Mouse (Mus musculus) MEL (cell line): ENCODE data around the gene Tvp23a. TPM values are rescaled to one million over a fixed set of nuclear protein-coding genes. Genes with fewer than 3 reads are reported as not detected.

ENCODE experiments used
- DNase-seq: peaks from one replicate; pipeline ENCODE4 v3.0.0; 2011; ENCODE audit warnings: low read depth, low spot score
- H3K27ac ChIP-seq: 2 replicates; pipeline ENCODE4 v1.5.1; 2012; ENCODE audit warnings: low read depth, mild to moderate bottlenecking, control low read depth, low read length, moderate library complexity; ENCODE audit not compliant: control insufficient read depth
- H3K27me3 ChIP-seq, 2 experiments: fragments of 150-350 bp in 1 of 2; sonication (generic) in 1 of 2; 2 replicates each; pipeline ENCODE4 v1.6.1; 2012; ENCODE audit warnings: low read length in 2 of 2, mild to moderate bottlenecking in 2 of 2, improper control_type of control experiment in 1 of 2, moderate library complexity in 1 of 2; ENCODE audit not compliant: insufficient read depth in 2 of 2, control insufficient read depth in 1 of 2
- H3K36me3 ChIP-seq, 2 experiments: 2 replicates each; pipeline ENCODE4 v1.6.1; 2012 to 2014; ENCODE audit warnings: low read length in 2 of 2, improper control_type of control experiment in 1 of 2, inconsistent platforms in 1 of 2, mild to moderate bottlenecking in 1 of 2; ENCODE audit not compliant: insufficient read depth in 2 of 2, control insufficient read depth in 1 of 2
- H3K4me1 ChIP-seq, 2 experiments: fragments of 150-350 bp in 1 of 2; sonication (generic) in 1 of 2; 2 replicates each; pipeline ENCODE4 v1.6.1; 2012; ENCODE audit warnings: low read length in 2 of 2, improper control_type of control experiment in 1 of 2, mild to moderate bottlenecking in 1 of 2; ENCODE audit not compliant: insufficient read depth in 2 of 2, control insufficient read depth in 1 of 2
- H3K4me3 ChIP-seq, 2 experiments: fragments of 150-350 bp in 1 of 2; sonication (generic) in 1 of 2; 2 replicates each; pipeline ENCODE4 v1.5.1; 2012; ENCODE audit warnings: low read depth in 2 of 2, low read length in 2 of 2, mild to moderate bottlenecking in 2 of 2, moderate library complexity in 2 of 2, control low read depth in 1 of 2, improper control_type of control experiment in 1 of 2; ENCODE audit not compliant: control insufficient read depth in 1 of 2, insufficient read depth in 1 of 2
- H3K79me2 ChIP-seq: 2 replicates; pipeline ENCODE4 v1.6.1; 2012; ENCODE audit warnings: mild to moderate bottlenecking, low read length, moderate library complexity; ENCODE audit not compliant: control insufficient read depth, poor library complexity, insufficient read depth
- H3K9ac ChIP-seq: 2 replicates; pipeline ENCODE4 v1.6.1; 2012; ENCODE audit warnings: low read depth, mild to moderate bottlenecking, control low read depth, low read length, moderate library complexity; ENCODE audit not compliant: control insufficient read depth, poor library complexity, severe bottlenecking
- H3K9me3 ChIP-seq: fragments of 150-350 bp; sonication (generic); replicated peaks from 2 replicates; pipeline ENCODE4 v1.6.1; 2012; ENCODE audit warnings: mild to moderate bottlenecking, low read length, improper control_type of control experiment, moderate library complexity; ENCODE audit not compliant: insufficient read depth
- CHD1 ChIP-seq: IDR thresholded peaks from 2 replicates; pipeline ENCODE4 v1.6.1; 2012; ENCODE audit warnings: low read depth, mild to moderate bottlenecking, inconsistent platforms, low read length, improper control_type of control experiment
- CHD2 ChIP-seq: IDR thresholded peaks from 2 replicates; pipeline ENCODE4 v1.6.1; 2011; ENCODE audit warnings: low read length, improper control_type of control experiment
- CTCF ChIP-seq, 3 experiments: IDR thresholded peaks in 2 of 3; conservative IDR thresholded peaks in 1 of 3; 2 replicates each; pipeline ENCODE4 v1.5.1; 2011 to 2012; ENCODE audit warnings: low read length in 3 of 3, low read depth in 2 of 3, mild to moderate bottlenecking in 2 of 3, improper control_type of control experiment in 1 of 3, inconsistent platforms in 1 of 3, mixed read lengths in 1 of 3, moderate library complexity in 1 of 3; ENCODE audit not compliant: control insufficient read depth in 1 of 3, insufficient read depth in 1 of 3, poor library complexity in 1 of 3, severe bottlenecking in 1 of 3
- E2F4 ChIP-seq: IDR thresholded peaks from 2 replicates; pipeline ENCODE4 v1.6.1; 2011; ENCODE audit warnings: low read depth, low read length, improper control_type of control experiment, borderline replicate concordance
- ELF1 ChIP-seq: IDR thresholded peaks from 2 replicates; pipeline ENCODE4 v1.6.1; 2014; ENCODE audit warnings: low read depth, mild to moderate bottlenecking, inconsistent platforms, low read length, improper control_type of control experiment, moderate library complexity
- GABPA ChIP-seq: IDR thresholded peaks from 2 replicates; pipeline ENCODE4 v1.6.1; 2012; ENCODE audit warnings: low read depth, mild to moderate bottlenecking, inconsistent platforms, low read length, improper control_type of control experiment, moderate library complexity
- GATA1 ChIP-seq: IDR thresholded peaks from 2 replicates; pipeline ENCODE4 v1.6.1; 2011; ENCODE audit warnings: low read depth, low read length, improper control_type of control experiment
- KAT2A ChIP-seq: conservative IDR thresholded peaks from 2 replicates; pipeline ENCODE4 v1.6.1; 2012; ENCODE audit warnings: low read depth, low read length, improper control_type of control experiment, inconsistent platforms
- MAFK ChIP-seq: IDR thresholded peaks from 2 replicates; pipeline ENCODE4 v1.6.1; 2011; ENCODE audit warnings: low read depth, mild to moderate bottlenecking, low read length, improper control_type of control experiment, borderline replicate concordance
- MAZ ChIP-seq: IDR thresholded peaks from 2 replicates; pipeline ENCODE4 v1.6.1; 2012; ENCODE audit warnings: low read depth, mild to moderate bottlenecking, inconsistent platforms, low read length, improper control_type of control experiment
- MEF2A ChIP-seq: IDR thresholded peaks from 2 replicates; pipeline ENCODE4 v1.6.1; 2014; ENCODE audit warnings: low read depth, mild to moderate bottlenecking, inconsistent platforms, low read length, improper control_type of control experiment; ENCODE audit not compliant: poor library complexity, insufficient replicate concordance, severe bottlenecking; ENCODE audit errors: extremely low read depth
- MXI1 ChIP-seq: IDR thresholded peaks from 2 replicates; pipeline ENCODE4 v1.6.1; 2011; ENCODE audit warnings: mild to moderate bottlenecking, low read depth, low read length, improper control_type of control experiment
- POLR2AphosphoS5 ChIP-seq: IDR thresholded peaks from 2 replicates; pipeline ENCODE4 v1.6.1; 2012; ENCODE audit warnings: low read depth, borderline replicate concordance, mild to moderate bottlenecking, inconsistent platforms, low read length, moderate library complexity, mixed read lengths
- RAD21 ChIP-seq: IDR thresholded peaks from 2 replicates; pipeline ENCODE4 v1.6.1; 2011; ENCODE audit warnings: mild to moderate bottlenecking, low read depth, low read length, improper control_type of control experiment
- TAL1 ChIP-seq: IDR thresholded peaks from 2 replicates; pipeline ENCODE4 v1.6.1; 2012; ENCODE audit warnings: mild to moderate bottlenecking, inconsistent platforms, low read length, moderate library complexity, mixed read lengths
- TCF12 ChIP-seq: IDR thresholded peaks from 2 replicates; pipeline ENCODE4 v1.6.1; 2014; ENCODE audit warnings: low read depth, mild to moderate bottlenecking, inconsistent platforms, low read length, improper control_type of control experiment, moderate library complexity
- USF1 ChIP-seq: IDR thresholded peaks from 2 replicates; pipeline ENCODE4 v1.6.1; 2014; ENCODE audit warnings: low read depth, mild to moderate bottlenecking, inconsistent platforms, low read length, improper control_type of control experiment, moderate library complexity
- ZC3H11A ChIP-seq: IDR thresholded peaks from 2 replicates; pipeline ENCODE4 v1.6.1; 2012; ENCODE audit warnings: low read depth, mild to moderate bottlenecking, inconsistent platforms, low read length, improper control_type of control experiment
- ZMIZ1 ChIP-seq: IDR thresholded peaks from 2 replicates; pipeline ENCODE4 v1.6.1; 2012; ENCODE audit warnings: low read depth, mild to moderate bottlenecking, inconsistent platforms, low read length, improper control_type of control experiment, moderate library complexity
- ZNF384 ChIP-seq: IDR thresholded peaks from 2 replicates; pipeline ENCODE4 v1.6.1; 2012; ENCODE audit warnings: low read depth, mild to moderate bottlenecking, inconsistent platforms, low read length, improper control_type of control experiment
- polyA plus RNA-seq, 2 experiments: library from polyadenylated mRNA; stranded (reverse) in 1 of 2; unstranded in 1 of 2; fragments of >175 nt in 1 of 2; fragments of >200 nt in 1 of 2; gene quantifications; 2 replicates each; pipeline versions ENCODE4 v1.2.1 to v1.2.4; 2012; ENCODE audit warnings: low replicate concordance in 2 of 2, low read depth in 1 of 2; ENCODE audit not compliant: insufficient read length in 2 of 2, insufficient read depth in 1 of 2, missing spikeins in 1 of 2
- total RNA-seq: library from RNA; depleted of rRNA; stranded (reverse); fragments of 300-350 nt; gene quantifications from 2 replicates; pipeline ENCODE4 v1.2.3, GENCODE M21; 2012

The Tvp23a gene
- total and polyA plus RNA-seq, 3 experiments: 0.31 to 0.81 TPM; not detected in 1

- no peaks in the 10 kb centered on the region for H3K79me2 ChIP-seq
- H3K9me3 ChIP-seq: no peaks in the 10 kb centered on the region
- H3K9ac ChIP-seq: no peak overlapping the region
- TF ChIP-seq POLR2AphosphoS5 (no peak), MAZ (no peak), ZMIZ1 (no peak)
- H3K4me3 ChIP-seq: no peak overlapping the region
- H3K27me3 ChIP-seq: no peaks in the 10 kb centered on the region; a peak in 1 of 4 replicates
- DNase-seq: no peak
- H3K27ac ChIP-seq: no peak overlapping the region
- no peaks in the 10 kb centered on the region for H3K36me3 ChIP-seq
- no peaks in the 10 kb centered on the region for H3K4me1 ChIP-seq
Measured at GRCm38 (mm10) chr16:10488769-10489481, 41.8 kb upstream of the Tvp23a start.

- no peaks in the 10 kb centered on the region for H3K9me3 ChIP-seq
- DNase-seq: no peak
- no peak overlapping the region for H3K9ac ChIP-seq
- TF ChIP-seq ZMIZ1 (no peak), CHD2 (no peak), CHD1 (no peak), GATA1 (no peak), MXI1 (no peak), ELF1 (no peak), RAD21 (no peak), ZNF384 (no peak), CTCF (IDR thresholded peaks at IDR 0.05 in 2 of 3, conservative IDR thresholded peaks at IDR 0.05 in 1 of 3; ENCODE audit: control insufficient read depth in 1 of 3, insufficient read depth in 1 of 3, low read depth in 2 of 3, low read length in 3 of 3, poor library complexity in 1 of 3, severe bottlenecking in 1 of 3) (no peak), KAT2A (no peak), E2F4 (no peak)
- no peaks in the 10 kb centered on the region for H3K36me3 ChIP-seq
- no peaks in the 10 kb centered on the region for H3K79me2 ChIP-seq
- no peak overlapping the region for H3K27ac ChIP-seq
- H3K4me1 ChIP-seq: no peaks in the 10 kb centered on the region
- no peak overlapping the region for H3K4me3 ChIP-seq
- H3K27me3 ChIP-seq: no peaks in the 10 kb centered on the region
Measured at GRCm38 (mm10) chr16:10487895-10488493, 40.8 kb upstream of the Tvp23a start.

- Histone ChIP-seq H3K79me2 (no peaks in the 10 kb centered on the region), H3K4me1 (no peaks in the 10 kb centered on the region), H3K36me3 (no peaks in the 10 kb centered on the region), H3K9ac (no peak overlapping the region), H3K4me3 (no peak overlapping the region), H3K27me3 (no peaks in the 10 kb centered on the region), H3K27ac (no peak overlapping the region), H3K9me3 (no peaks in the 10 kb centered on the region)
- no peak for TF ChIP-seq ZC3H11A
- TF ChIP-seq GABPA: no peak
- TF ChIP-seq KAT2A: no peak
- TF ChIP-seq MAFK: no peak
- no peak for TF ChIP-seq TAL1
- TF ChIP-seq POLR2AphosphoS5: no peak
- no peak for TF ChIP-seq MEF2A
- TF ChIP-seq GATA1: no peak
- no peak for TF ChIP-seq RAD21
- no peak for TF ChIP-seq ELF1
- no peak for TF ChIP-seq USF1
- TF ChIP-seq CTCF (IDR thresholded peaks at IDR 0.05 in 2 of 3, conservative IDR thresholded peaks at IDR 0.05 in 1 of 3; ENCODE audit: control insufficient read depth in 1 of 3, insufficient read depth in 1 of 3, low read depth in 2 of 3, low read length in 3 of 3, poor library complexity in 1 of 3, severe bottlenecking in 1 of 3): no peak
- no peak for TF ChIP-seq TCF12
- DNase-seq: no peak
Measured at GRCm38 (mm10) chr16:10486993-10487392, 39.8 kb upstream of the Tvp23a start.
